Mouse (Mus musculus) liver, adult (tissue): ENCODE results near the gene Vgf.

ENCODE experiments used
- GATA4 ChIP-seq: IDR thresholded peaks from 2 replicates; pipeline ENCODE4 v1.6.1; 2014; ENCODE audit warnings: mild to moderate bottlenecking, low read length; ENCODE audit not compliant: insufficient replicate concordance

Vgf gene

DNA sequence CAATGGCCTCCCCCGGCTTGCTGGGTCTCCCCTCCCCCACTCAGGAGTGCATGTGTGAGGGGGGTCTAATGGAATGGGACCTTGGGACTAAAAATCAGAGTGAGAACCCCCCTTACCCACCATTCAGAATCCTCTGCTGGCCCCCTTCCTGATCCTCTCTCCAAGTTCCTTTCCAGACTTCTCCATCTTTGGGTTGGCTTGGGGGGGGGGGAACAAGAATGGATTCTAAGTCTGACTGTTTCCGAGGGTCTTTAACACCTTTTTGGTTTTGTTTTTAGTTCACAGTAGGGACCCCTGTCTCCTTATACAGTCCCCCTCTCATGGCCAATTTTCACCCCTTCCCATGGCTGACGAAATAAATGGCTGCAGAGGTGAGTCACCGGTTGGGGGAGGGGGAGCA lies at the start of gene Vgf:
TSS of gene Vgf (plus strand) at position 301 of the 400 bp plus-strand sequence.
- no peak for TF ChIP-seq GATA4

DNA sequence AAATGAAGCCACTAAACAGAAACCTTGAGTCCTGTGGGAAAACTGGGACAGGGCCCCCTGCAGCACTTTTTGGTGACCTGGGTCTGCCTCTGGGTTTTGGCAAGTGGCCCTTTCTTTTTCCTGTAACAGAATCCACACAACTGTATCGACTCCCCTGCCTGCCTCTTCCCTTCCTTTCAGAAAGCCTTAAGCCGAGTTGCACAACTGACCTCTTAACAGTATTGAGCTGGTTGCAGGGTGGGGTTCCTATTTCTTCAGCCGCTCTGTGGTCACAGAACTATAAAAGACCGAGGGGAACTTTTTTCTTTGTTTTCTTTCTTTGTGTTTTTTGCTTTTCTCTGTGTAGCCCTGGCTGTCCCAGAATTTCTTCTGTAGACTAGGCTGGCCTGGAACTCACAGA lies 48.4 kb upstream of the Vgf start:
- TF ChIP-seq GATA4 = no peak

DNA sequence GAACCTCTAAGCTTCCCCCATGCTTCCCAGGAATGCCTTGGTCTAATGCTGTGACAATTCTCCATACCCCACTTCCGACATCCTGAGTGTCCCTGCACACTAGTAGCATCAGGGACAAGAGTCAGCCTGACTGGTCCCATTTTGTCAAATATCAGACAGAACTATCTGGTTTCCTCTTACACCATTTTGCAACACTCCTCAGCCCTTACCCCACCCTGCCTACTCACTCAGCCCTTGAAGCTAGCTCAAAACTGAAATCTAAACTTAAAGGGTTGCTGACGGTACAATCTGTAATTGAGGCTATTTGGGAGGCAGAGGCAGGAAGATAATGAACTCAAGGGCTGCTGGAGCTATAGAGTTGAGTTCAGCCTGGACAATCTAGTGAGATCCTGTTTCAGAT lies 46.4 kb upstream of the Vgf start:
- TF ChIP-seq GATA4 = no peak

DNA sequence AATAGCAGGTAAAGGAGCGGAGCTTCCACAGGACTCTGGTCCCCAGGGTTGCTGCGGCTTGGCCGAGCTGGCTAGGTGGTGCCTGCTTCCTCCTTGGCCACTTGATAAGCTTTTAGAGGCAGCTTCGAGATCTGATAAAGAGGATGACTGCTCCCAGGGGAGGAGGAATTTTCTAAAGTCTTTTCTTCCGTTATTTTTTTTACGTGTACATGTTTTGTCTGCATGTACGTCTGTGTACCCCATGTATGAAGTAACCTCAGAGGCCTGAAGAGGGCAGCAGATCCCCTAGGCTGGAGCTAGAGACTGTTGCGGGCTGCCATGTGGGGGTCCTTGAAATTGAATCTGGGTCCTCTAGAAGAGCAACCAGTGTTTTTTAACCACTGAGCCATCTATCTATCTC lies 45.2 kb upstream of the Vgf start:
- no peak for TF ChIP-seq GATA4

DNA sequence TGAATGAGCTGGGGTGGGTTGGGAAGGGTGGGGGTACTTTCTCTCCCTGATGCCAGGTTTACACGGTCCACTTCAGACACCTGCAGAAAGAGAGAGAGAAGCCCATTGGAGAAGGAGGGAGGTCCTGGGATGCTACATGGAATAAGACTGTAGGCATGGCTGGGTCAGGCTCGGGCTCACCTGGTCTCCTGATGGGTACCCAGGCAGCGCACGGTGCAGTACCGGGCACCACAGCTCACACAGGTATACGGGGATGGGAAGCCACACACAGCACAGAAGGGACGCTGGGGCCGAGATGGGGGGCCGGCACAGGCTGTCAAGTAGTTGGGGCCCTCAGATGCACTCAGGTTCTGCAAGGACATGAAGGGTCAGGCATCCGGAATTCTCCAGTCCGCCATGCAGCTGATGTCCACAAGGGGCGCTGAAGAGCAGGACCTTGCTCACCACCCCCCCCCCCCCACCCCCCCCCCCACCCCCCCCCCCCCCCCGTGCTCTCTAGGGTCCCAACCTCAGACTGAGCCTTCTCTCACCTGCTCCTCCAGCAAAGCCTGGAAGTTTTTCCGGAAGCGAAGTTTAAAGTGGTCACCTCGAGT lies 43.8 kb upstream of the Vgf start:
- TF ChIP-seq GATA4 = no peak

GRCm38 (mm10) chr5:136984828-136985227 lies 41.4 kb upstream of the Vgf start:
- no peak for TF ChIP-seq GATA4

- TF ChIP-seq GATA4 = no peak
These were observed 39.5 kb upstream of the Vgf start, which contains the start of gene Plod3 for GRCm38 (mm10) chr5:136986695-136987137. TSS of gene Plod3 (plus strand) at chr5:136987019.

DNA sequence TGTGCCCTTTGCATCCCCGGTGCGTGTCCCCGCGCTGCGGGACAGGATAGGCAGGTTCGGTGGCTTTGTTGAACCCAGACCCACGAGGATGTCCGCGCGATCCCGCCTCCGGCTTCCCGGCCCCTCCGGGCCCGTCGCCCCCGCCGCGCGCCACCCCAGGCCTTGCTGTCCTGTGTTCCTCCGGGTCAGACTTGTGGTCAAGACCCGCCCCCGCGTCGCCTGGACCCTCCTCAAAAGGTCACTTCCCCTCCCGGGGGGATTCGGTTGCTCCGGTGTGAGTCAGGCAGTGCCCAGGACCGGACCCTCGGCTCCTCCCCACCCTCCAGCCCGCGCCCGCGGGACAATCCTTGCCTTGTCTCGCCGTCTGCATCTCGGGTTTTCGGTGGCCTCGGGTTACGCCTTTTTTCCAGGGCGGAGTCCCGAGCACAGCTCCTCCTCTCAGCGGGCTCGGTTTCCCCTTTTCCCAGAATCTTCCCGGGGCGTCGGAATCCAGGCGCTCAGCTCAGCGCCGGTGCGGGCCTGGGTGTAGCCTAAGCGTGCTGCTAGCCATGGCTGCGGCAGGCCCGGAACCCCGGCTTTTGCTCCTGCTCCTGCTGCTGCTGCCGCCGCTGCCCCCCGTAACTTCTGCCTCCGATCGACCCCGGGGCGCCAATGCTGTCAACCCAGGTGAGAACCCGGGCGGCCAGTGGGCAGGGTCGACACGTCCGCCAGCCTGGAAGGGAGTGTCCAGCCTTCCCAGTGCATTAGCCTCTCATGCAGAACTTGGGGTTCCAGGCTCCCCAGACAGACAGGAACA lies 38.9 kb upstream of the Vgf start:
- no peak; the same call in 1 of the 2 replicates for TF ChIP-seq GATA4

- TF ChIP-seq GATA4 = no peak
These were observed 38.3 kb upstream of the Vgf start, which contains the start of gene Znhit1 for GRCm38 (mm10) chr5:136987934-136988271. TSS of gene Znhit1 (minus strand) at chr5:136988021.

- no peak for TF ChIP-seq GATA4
These were observed 37.8 kb upstream of the Vgf start for GRCm38 (mm10) chr5:136988420-136988819.

- no peak for TF ChIP-seq GATA4
These were observed 36.4 kb upstream of the Vgf start for GRCm38 (mm10) chr5:136989801-136990200.

DNA sequence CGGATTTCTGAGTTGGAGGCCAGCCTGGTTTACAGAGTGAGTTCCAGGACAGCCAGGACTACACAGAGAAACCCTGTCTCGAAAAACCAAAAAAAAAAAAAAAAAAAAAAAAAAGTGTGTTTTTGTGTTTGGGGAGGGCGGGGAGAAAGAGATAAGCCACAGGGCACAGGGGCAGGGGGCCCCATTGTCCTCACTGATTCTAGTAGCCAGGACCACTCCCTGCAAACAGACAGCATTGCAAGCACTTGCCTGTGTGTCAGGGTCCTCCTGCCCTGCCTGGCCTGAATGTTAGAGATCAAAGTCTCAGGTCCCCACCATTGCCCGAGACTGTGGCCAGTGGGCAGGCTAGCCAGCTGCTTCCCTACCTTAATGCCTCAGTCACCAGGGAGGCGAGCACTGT lies 26.7 kb upstream of the Vgf start:
- no peak for TF ChIP-seq GATA4

GRCm38 (mm10) chr5:137000612-137001011 lies 25.6 kb upstream of the Vgf start:
- TF ChIP-seq GATA4 = no peak

DNA sequence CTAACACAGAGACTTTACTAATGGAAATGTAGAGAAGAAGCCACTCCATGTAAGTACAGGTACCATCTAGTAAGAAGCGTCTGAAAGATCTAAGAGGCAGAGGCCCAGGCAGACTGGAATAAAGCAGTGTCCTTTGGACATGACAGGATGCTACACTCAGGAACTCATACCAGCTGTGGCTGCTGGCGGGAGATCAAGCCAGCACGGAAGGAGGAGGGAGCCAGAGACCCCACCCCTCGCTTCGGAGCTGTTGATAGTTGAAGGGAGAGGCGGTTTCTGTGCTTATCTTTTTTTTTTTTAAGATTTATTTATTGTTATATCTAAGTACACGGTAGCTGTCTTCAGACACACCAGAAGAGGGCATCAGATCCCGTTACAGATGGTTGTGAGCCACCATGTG lies 18.9 kb upstream of the Vgf start:
- no peak for TF ChIP-seq GATA4

- TF ChIP-seq GATA4 = no peak
These were observed 16.2 kb upstream of the Vgf start for GRCm38 (mm10) chr5:137009988-137010387.

- TF ChIP-seq GATA4 = no peak
These were observed 13.7 kb upstream of the Vgf start for GRCm38 (mm10) chr5:137012401-137012950.
